Mouse (Mus musculus) cerebellum, adult 8-10 months (tissue): Measurements from ENCODE around the gene Klhl5.

Experiments
- DNase-seq: peaks from one replicate; pipeline ENCODE4 v3.0.0; 2022

The Klhl5 gene

GRCm38 (mm10) chr5:65204726-65205125 is 97.4 kb downstream of the Klhl5 start:
- no peak for DNase-seq

- DNase-seq = peak; percentile 43
Measured at GRCm38 (mm10) chr5:65213321-65213720, 106.0 kb downstream of the Klhl5 start.
